Mouse (Mus musculus) testis, adult 2 months (tissue): ENCODE data around the gene Alox12. TPM values are rescaled to one million over a fixed set of nuclear protein-coding genes. Genes with fewer than 3 reads are reported as not detected.

Experiments
- H3K27ac ChIP-seq: fragments of 200-500 bp; 2 replicates; pipeline ENCODE4 v1.5.1; 2012; ENCODE audit warnings: low read depth, low read length; ENCODE audit not compliant: control insufficient read depth, insufficient read depth
- H3K27me3 ChIP-seq: fragments of 200-500 bp; 2 replicates; pipeline ENCODE4 v1.6.1; 2012; ENCODE audit warnings: mild to moderate bottlenecking, low read length, moderate library complexity; ENCODE audit not compliant: control insufficient read depth, insufficient read depth
- H3K36me3 ChIP-seq: fragments of 200-500 bp; 2 replicates; pipeline ENCODE4 v1.6.1; 2012; ENCODE audit warnings: mild to moderate bottlenecking, low read length; ENCODE audit not compliant: control insufficient read depth, insufficient read depth
- H3K4me1 ChIP-seq: fragments of 200-500 bp; 2 replicates; pipeline ENCODE4 v1.6.1; 2012; ENCODE audit warnings: low read length; ENCODE audit not compliant: control insufficient read depth, insufficient read depth
- H3K4me3 ChIP-seq: fragments of 200-500 bp; 2 replicates; pipeline ENCODE4 v1.5.1; 2012; ENCODE audit warnings: low read depth, mild to moderate bottlenecking, low read length, moderate library complexity, mixed read lengths; ENCODE audit not compliant: control insufficient read depth
- CTCF ChIP-seq: fragments of 200-500 bp; IDR thresholded peaks from 2 replicates; pipeline ENCODE4 v1.5.1; 2012; ENCODE audit warnings: low read depth, mild to moderate bottlenecking, inconsistent platforms, low read length, moderate library complexity; ENCODE audit not compliant: control insufficient read depth, insufficient read depth, insufficient replicate concordance
- POLR2A ChIP-seq: fragments of 200-500 bp; IDR thresholded peaks from 2 replicates; pipeline ENCODE4 v1.6.1; 2012; ENCODE audit warnings: low read depth, mild to moderate bottlenecking, inconsistent platforms, low read length, moderate library complexity; ENCODE audit not compliant: control insufficient read depth
- polyA plus RNA-seq: library from polyadenylated mRNA; depleted of rRNA; stranded (reverse); fragments of >200 nt; gene quantifications from 2 replicates; pipeline ENCODE4 v1.2.3, GENCODE M21; 2012

The Alox12 gene
- polyA plus RNA-seq, 1 experiment, result 4.2 TPM

- TF ChIP-seq CTCF, result no peak
- no peak for TF ChIP-seq POLR2A
- Histone ChIP-seq H3K4me3 (no peak within 1 kb of the TSS), H3K4me1 (peaks cover 22% of the 10 kb centered on the region), H3K27ac (0 out of 2 replicates have a peak within 1 kb of the TSS, but pooled peaks have one; percentile 5), H3K36me3 (no peaks in the 10 kb centered on the region), H3K27me3 (no peaks in the 10 kb centered on the region)
These were observed 42.7 kb downstream of the Alox12 start, which contains the start of gene Slc16a11 for GRCm38 (mm10) chr11:70212423-70212822. Gene Slc16a11, plus strand, starts transcription at chr11:70212752.

- H3K27me3 ChIP-seq, result no peaks in the 10 kb centered on the region
- no peak for TF ChIP-seq CTCF
- TF ChIP-seq POLR2A, result no peak
These were observed 43.2 kb downstream of the Alox12 start for GRCm38 (mm10) chr11:70211972-70212371.

GRCm38 (mm10) chr11:70210681-70211080, 44.5 kb downstream of the Alox12 start:
- Histone ChIP-seq H3K27ac (no peak overlapping the region), H3K4me1 (peaks cover 17% of the 10 kb centered on the region), H3K36me3 (no peaks in the 10 kb centered on the region), H3K4me3 (no peak overlapping the region), H3K27me3 (no peaks in the 10 kb centered on the region)
- TF ChIP-seq POLR2A (no peak), CTCF (no peak)

More at GRCm38 (mm10) chr11:70211972-70212371, 43.2 kb downstream of the Alox12 start:
- no peak overlapping the region for H3K4me3 ChIP-seq
- H3K4me1 ChIP-seq, result peaks cover 22% of the 10 kb centered on the region
- no peaks in the 10 kb centered on the region for H3K36me3 ChIP-seq
- H3K27ac ChIP-seq, result 0 out of 2 replicates have a peak overlapping the region, but pooled peaks have one; percentile 5

GRCm38 (mm10) chr11:70208778-70209388, 46.3 kb downstream of the Alox12 start:
- H3K4me3 ChIP-seq, result no peak overlapping the region

GRCm38 (mm10) chr11:70207283-70207682, 47.9 kb downstream of the Alox12 start:
- Histone ChIP-seq H3K4me3 (no peak overlapping the region), H3K27ac (no peak overlapping the region), H3K36me3 (no peaks in the 10 kb centered on the region), H3K27me3 (no peaks in the 10 kb centered on the region), H3K4me1 (no peaks in the 10 kb centered on the region; the same call in 1 of the 2 replicates)
- TF ChIP-seq POLR2A (no peak), CTCF (no peak)

More at GRCm38 (mm10) chr11:70208778-70209388, 46.3 kb downstream of the Alox12 start:
- no peaks in the 10 kb centered on the region for H3K27me3 ChIP-seq
- TF ChIP-seq POLR2A, result no peak
- TF ChIP-seq CTCF, result no peak
- no peak overlapping the region for H3K27ac ChIP-seq
- peaks cover 2% of the 10 kb centered on the region; the same call in 1 of the 2 replicates for H3K4me1 ChIP-seq
- H3K36me3 ChIP-seq, result no peaks in the 10 kb centered on the region

GRCm38 (mm10) chr11:70206801-70207200, 48.4 kb downstream of the Alox12 start:
- no peaks in the 10 kb centered on the region; the same call in 1 of the 2 replicates for H3K4me1 ChIP-seq
- no peaks in the 10 kb centered on the region for H3K36me3 ChIP-seq
- no peak overlapping the region for H3K4me3 ChIP-seq
- no peak for TF ChIP-seq POLR2A
- no peak for TF ChIP-seq CTCF
- H3K27ac ChIP-seq, result no peak overlapping the region
- H3K27me3 ChIP-seq, result no peaks in the 10 kb centered on the region

- no peaks in the 10 kb centered on the region for H3K27me3 ChIP-seq
- H3K27ac ChIP-seq, result no peak overlapping the region
- no peak overlapping the region for H3K4me3 ChIP-seq
- H3K4me1 ChIP-seq, result peaks cover 2% of the 10 kb centered on the region; the same call in 1 of the 2 replicates
- no peaks in the 10 kb centered on the region for H3K36me3 ChIP-seq
- peak; percentile 87; the same call in 1 of the 2 replicates for TF ChIP-seq CTCF
- TF ChIP-seq POLR2A, result no peak
These were observed 53.5 kb downstream of the Alox12 start for GRCm38 (mm10) chr11:70201691-70202090.

- no peak overlapping the region for H3K27ac ChIP-seq
- H3K4me1 ChIP-seq, result peaks cover 2% of the 10 kb centered on the region; the same call in 1 of the 2 replicates
- no peaks in the 10 kb centered on the region for H3K27me3 ChIP-seq
- no peak overlapping the region for H3K4me3 ChIP-seq
- H3K36me3 ChIP-seq, result no peaks in the 10 kb centered on the region
- TF ChIP-seq POLR2A (no peak), CTCF (no peak)
These were observed 55.0 kb downstream of the Alox12 start for GRCm38 (mm10) chr11:70200036-70200608.
